Mouse (Mus musculus) adrenal gland, postnatal 36 days (tissue): Measurements from ENCODE around the gene Epha6. TPM values are rescaled to one million over a fixed set of nuclear protein-coding genes. Genes with fewer than 3 reads are reported as not detected.

Experiments used
- DNase-seq, 2 experiments: peaks; one replicate each; pipeline ENCODE4 v3.0.0; 2021; ENCODE audit warnings: mixed read lengths in 1 of 2
- long read RNA-seq, 2 experiments: library from polyadenylated mRNA; stranded (forward); transcript quantifications; one replicate each; pipeline ENCODE4 v2.0.0; 2021; ENCODE audit warnings: borderline sequencing depth in 2 of 2
- total RNA-seq, 2 experiments: library from RNA; stranded (reverse); gene quantifications; 2 replicates each; pipeline ENCODE4 v1.2.3; 2021

The Epha6 gene
- not detected for total RNA-seq
- long read RNA-seq, experiment 1, result 0 reads
- long read RNA-seq, experiment 2, result 0 reads

DNA sequence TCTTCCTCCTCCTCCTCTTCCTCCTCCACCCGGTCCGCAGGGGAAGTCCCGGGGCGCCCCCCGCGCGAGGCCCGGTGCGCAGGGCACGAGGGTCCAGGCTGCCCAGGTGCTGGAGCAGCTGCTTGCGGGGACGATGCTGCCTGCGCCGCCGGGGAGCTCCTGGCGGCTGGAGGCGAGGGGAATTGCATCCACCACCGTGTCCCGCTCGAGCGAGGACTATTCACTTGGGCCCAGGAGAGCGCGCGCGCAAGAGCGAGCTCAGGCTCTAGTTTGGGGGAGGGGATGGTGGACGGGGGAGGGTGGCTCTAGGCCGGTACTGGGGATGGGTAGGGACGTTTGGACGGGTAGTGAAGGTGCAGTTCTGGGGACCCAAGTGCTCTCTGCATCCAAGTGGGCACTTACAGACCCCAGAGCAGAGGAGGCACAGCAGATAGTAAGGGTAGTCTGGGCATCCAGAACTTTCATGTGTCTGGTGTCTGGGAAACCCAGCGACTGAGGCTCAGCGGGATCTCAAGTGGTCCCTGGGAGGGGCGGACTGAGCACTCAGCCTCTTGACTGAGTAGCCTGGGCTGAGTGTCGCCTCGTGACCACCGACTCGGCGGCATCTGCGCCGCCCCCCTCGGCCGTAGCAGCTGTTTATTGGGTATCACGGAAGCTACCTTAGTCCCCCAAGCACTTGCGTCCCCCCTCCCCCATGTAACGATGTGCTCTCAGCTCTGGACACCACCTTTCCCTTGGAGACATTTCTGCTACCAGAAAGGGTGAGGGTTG, at the start of gene Epha6:
TSS of gene Epha6 (minus strand) at position 471 of the 771 bp plus-strand sequence.
- DNase-seq, result no peak

- DNase-seq, result no peak
Observed at GRCm38 (mm10) chr16:60651716-60652115, 46.4 kb upstream of the Epha6 start.

DNA sequence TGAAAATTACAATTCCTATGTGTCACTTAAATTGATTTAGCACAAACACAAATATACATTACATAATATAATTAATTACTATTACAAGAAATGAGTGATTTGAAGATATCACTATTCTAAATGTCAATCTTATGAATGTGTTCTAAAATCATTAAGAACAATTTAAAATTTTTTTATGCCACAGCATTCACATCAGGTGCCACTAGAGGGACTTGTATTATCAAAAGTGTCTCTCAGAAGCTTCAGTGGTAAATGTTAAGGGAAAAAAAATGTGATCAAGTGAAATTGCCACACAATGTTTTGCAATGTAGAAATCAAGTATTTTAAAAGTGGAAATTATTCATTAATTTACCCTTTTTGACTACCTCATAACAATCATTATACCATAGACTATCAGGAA, 22.8 kb upstream of the Epha6 start:
- no peak for DNase-seq

DNA sequence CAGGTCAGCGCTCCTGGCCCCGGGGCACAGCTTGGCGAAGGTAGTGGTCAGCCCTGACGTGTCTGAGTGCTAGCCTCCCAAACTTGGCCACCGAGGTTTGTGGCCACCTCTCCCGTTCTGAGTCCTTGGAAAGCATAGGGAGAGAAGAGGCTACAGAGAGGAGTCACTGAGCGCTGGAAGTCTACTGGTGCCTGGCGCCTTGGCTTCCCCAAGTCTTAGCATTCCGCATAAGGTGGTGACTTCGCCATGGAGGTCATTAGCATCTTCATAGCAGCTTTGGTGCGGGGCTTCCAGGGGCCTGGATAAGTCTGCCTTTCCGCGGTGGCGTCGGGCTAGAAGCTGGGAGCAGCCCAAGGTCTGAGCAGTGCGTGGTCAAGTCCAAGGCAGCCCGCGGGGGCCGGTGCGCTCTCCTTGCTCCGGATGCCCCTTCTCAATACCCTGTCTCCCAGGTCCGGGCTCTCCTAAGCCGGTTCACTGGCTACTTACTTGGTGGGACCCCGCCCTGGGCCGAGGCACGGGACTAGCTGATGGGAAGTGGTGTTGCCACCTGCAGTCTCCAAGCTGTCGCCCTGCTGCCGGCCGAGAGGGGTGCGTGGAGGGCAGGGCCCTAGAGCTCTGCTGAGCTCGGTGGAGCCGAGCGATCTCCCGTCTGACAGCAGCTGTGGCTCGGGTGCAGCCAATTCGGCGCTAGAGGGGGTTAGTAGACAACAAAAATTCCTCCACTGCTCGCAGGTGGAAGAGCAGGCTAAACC, 677 bp upstream of the Epha6 start:
- DNase-seq, result peak in 1 of 2 experiments; percentile 18

GRCm38 (mm10) chr16:60604613-60605012, 718 bp downstream of the Epha6 start:
- no peak for DNase-seq

GRCm38 (mm10) chr16:60585322-60585721, 20.0 kb downstream of the Epha6 start:
- no peak for DNase-seq

DNA sequence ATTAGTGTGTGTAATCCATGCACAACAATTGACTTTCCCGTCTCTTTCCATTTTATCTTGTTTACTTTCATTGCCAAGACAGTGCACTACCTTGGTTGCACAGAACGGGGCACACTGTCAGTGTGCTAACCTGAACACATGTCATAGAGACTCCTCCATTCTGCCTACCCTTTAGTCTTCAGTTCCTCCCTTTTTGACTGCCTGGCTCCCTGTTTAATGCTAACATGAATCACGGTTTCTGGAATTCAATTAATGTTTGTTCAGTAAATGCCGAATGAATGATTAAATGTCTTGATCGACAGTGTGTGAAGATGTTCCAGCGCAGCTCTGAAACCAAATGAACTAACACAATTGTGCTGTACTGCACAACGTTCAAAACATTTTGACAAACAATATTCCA, 20.6 kb downstream of the Epha6 start:
- DNase-seq, result no peak

- DNase-seq, result no peak
Observed at GRCm38 (mm10) chr16:60570546-60570945, 34.8 kb downstream of the Epha6 start.

- DNase-seq, result no peak
Observed at GRCm38 (mm10) chr16:60544385-60544784, 60.9 kb downstream of the Epha6 start.

GRCm38 (mm10) chr16:60538233-60538632, 67.1 kb downstream of the Epha6 start:
- no peak for DNase-seq

GRCm38 (mm10) chr16:60509707-60510106, 95.6 kb downstream of the Epha6 start:
- DNase-seq, result no peak

DNA sequence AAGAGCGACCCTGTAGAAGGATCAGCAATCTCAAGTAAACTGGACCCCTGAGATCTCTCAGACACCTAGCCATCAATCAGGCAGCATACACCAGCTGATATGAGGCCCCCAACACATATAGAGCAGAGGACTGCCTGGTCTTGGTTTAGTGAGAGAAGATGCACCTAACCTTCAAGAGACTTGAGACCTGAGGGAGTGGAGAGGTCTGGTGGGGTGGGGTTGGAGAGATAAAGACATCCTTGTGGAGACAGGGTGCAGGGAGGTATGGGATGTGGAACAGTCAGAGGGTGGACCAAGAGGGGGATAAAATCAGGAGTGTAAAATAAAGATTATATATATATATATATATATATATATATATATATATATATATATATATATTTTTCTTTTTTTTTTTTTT, 105.8 kb downstream of the Epha6 start:
- no peak for DNase-seq

DNA sequence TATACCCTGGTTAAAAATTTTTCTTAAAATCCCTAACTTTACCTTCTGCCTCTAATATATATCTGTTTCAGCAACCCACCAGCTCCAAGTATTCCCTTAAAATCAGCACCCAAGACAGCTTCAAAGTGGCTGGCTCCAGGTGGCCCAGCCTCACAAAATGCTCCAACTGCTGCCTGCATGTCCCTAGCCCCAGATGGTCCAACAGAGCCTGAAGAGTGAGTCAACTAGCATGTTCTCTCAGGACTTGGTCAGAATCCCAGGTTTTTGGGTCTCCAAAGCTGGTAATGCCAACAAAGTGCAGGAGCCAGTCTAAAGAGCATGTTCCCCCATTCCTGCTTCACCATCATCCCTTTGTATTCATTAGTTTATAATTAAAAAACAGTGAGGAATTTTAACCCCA, 129.6 kb downstream of the Epha6 start:
- no peak for DNase-seq

DNA sequence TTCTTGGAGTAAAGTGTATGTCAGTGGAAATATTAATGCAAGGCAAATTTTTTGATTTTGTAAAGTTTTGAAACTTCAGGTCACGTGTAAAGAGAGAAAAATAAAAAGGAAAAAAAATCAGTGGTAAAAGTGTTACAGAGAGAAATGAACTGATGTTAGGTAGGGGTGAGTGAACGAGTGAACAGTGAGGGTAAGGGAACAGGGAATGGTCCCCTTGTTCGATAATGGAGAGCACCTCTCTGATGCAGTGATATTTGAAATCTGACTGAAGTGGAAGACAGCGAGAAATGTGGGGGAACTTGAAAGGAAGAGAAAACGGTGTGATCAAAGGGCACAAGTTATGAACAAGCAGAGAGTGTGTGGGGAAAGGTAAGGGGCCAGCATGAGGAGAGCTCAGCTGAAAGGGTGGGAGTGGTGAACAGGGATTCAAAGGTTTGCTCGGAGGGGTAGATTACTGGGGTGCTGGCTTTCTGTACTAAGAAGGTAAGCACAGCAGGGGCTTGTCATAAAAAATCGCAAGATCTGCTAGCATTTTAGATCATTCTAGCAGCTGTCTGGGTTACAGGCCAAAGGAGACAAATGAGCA, 137.0 kb downstream of the Epha6 start:
- no peak for DNase-seq

- DNase-seq, result peak; percentile 37 to 44
Observed at GRCm38 (mm10) chr16:60435283-60435682, 170.0 kb downstream of the Epha6 start.

DNA sequence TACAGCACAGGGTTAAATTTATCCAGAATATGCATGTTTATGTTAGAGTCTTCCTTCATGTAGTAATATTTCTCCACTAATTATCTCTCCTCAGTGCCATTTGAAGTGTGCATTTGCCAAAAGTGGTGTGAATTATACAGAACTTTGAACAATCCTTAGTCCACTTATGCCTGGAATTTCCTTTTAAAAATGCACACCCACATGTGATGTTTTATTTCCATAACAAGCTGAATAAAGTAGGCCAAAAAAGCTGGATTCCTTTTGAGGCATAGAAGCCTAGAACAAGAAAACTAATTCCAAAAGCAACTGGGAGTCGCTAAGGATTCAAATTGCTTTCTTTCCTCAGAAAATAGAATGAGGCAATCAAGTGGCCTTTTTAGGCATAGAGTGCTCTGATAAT, 171.1 kb downstream of the Epha6 start:
- no peak for DNase-seq

GRCm38 (mm10) chr16:60395306-60395705, 210.0 kb downstream of the Epha6 start:
- DNase-seq, result no peak

- DNase-seq, result no peak
Observed at GRCm38 (mm10) chr16:60392961-60393360, 212.4 kb downstream of the Epha6 start.

- DNase-seq, result no peak
Observed at GRCm38 (mm10) chr16:60375147-60375546, 230.2 kb downstream of the Epha6 start.

DNA sequence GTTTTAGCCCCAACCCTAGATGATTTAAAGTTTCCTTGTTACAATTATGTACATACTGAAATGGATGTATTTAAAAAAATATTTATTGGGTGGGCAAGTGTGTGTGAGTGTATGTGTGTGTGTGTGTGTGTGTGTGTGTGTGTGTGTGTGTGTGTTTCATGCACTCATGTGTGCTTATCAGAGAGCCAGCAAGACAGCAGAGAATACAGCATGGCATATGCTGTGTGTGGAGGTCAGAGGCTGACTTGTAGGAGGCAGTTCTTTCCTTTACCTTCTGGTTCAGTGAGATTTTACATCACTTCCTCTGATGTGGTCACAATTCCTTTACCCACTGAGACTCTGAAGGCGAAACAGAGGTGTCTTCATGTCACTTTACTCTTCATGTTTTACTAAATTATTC, 321.4 kb downstream of the Epha6 start:
- DNase-seq, result no peak

GRCm38 (mm10) chr16:60274109-60274508, 331.2 kb downstream of the Epha6 start:
- no peak for DNase-seq

- DNase-seq, result no peak
Observed at GRCm38 (mm10) chr16:60266367-60267351, 338.7 kb downstream of the Epha6 start.
